Mouse (Mus musculus): ENCODE measurements around the gene Rnf130.

Gene Rnf130

GRCm38 (mm10) chr11:50041148-50041547 is 16.0 kb downstream of the Rnf130 start:
- Histone ChIP-seq H3K36me3 (ENCODE audit: control insufficient read depth, insufficient read depth, low read length, poor library complexity, severe bottlenecking) (no peaks in the 10 kb centered on the region), H3K27me3 (ENCODE audit: control insufficient read depth, insufficient read depth, low read length, poor library complexity, severe bottlenecking) (no peaks in the 10 kb centered on the region)
- no peak for DNase-seq (ENCODE audit: low read depth, low spot score)

DNA sequence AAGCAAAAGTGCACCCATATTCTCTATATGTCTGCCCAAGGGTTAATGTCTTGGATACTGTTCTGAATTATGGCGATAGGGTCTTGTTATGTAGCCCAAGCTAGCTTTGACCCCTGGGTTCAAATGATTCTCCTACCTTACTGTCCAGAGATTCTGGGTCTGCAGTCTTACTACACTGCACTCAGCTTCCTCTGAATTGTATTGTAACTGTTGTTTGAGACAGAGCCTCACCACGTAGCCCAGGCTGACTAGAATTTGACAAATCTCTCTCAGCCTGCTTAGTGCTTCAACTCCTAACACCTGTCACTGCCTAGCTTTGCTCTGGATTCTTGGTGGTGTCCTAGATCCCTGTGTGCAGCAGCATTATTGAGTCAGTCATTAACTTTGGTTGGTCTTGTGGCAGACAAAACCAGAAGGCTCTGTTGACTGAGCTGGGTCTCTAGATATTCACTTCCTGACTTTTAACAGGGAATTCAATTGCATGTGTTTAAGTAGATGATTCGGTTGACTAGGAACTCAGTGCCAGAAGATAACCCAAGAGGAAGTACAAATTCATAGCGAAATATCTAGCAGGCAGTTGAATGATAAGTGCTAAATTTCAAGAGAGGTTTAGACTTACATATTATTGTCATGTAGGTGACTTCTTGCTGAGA is 17.3 kb downstream of the Rnf130 start:
- DNase-seq (ENCODE audit: low read depth, low spot score) = peak; percentile 37
- no peaks in the 10 kb centered on the region for H3K36me3 ChIP-seq (ENCODE audit: control insufficient read depth, insufficient read depth, low read length, poor library complexity, severe bottlenecking)
- no peaks in the 10 kb centered on the region for H3K27me3 ChIP-seq (ENCODE audit: control insufficient read depth, insufficient read depth, low read length, poor library complexity, severe bottlenecking)

GRCm38 (mm10) chr11:50044454-50044853 is 19.3 kb downstream of the Rnf130 start:
- DNase-seq (ENCODE audit: low read depth, low spot score) = no peak
- Histone ChIP-seq H3K36me3 (ENCODE audit: control insufficient read depth, insufficient read depth, low read length, poor library complexity, severe bottlenecking) (no peaks in the 10 kb centered on the region), H3K27me3 (ENCODE audit: control insufficient read depth, insufficient read depth, low read length, poor library complexity, severe bottlenecking) (no peaks in the 10 kb centered on the region)

GRCm38 (mm10) chr11:50047610-50048009 is 22.5 kb downstream of the Rnf130 start:
- no peaks in the 10 kb centered on the region for H3K27me3 ChIP-seq (ENCODE audit: control insufficient read depth, insufficient read depth, low read length, poor library complexity, severe bottlenecking)
- peak; percentile 34 for DNase-seq (ENCODE audit: low read depth, low spot score)
- no peaks in the 10 kb centered on the region for H3K36me3 ChIP-seq (ENCODE audit: control insufficient read depth, insufficient read depth, low read length, poor library complexity, severe bottlenecking)

DNA sequence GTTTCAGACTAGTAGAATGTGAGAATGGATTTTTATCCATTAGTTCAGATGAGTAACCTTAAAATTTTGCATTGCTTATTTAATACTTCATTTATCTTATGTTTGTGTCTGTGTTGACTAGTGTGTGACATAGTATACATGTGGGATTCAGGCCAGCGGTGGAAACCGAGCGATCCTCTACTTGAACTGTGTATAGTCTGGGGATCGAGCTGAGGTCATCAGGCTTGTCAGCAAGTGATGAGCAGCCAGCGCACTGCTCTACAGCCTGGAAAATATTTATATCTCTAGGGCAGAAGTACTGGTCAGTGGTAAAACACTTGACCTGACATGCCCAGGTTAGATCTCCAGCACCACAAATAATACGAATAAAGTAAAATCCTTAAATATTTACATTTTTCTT is 23.0 kb downstream of the Rnf130 start:
- no peak for DNase-seq (ENCODE audit: low read depth, low spot score)

GRCm38 (mm10) chr11:50050392-50050791 is 25.2 kb downstream of the Rnf130 start:
- 0 out of 2 replicates have a peak, but pooled peaks cover 3% of the 10 kb centered on the region for H3K36me3 ChIP-seq (ENCODE audit: control insufficient read depth, insufficient read depth, low read length, poor library complexity, severe bottlenecking)
- no peak for DNase-seq (ENCODE audit: low read depth, low spot score)
- no peaks in the 10 kb centered on the region for H3K27me3 ChIP-seq (ENCODE audit: control insufficient read depth, insufficient read depth, low read length, poor library complexity, severe bottlenecking)

More for the DNA sequence above, 23.0 kb downstream of the Rnf130 start:
- Histone ChIP-seq H3K27me3 (ENCODE audit: control insufficient read depth, insufficient read depth, low read length, poor library complexity, severe bottlenecking) (no peaks in the 10 kb centered on the region), H3K36me3 (ENCODE audit: control insufficient read depth, insufficient read depth, low read length, poor library complexity, severe bottlenecking) (0 out of 2 replicates have a peak, but pooled peaks cover 3% of the 10 kb centered on the region)

DNA sequence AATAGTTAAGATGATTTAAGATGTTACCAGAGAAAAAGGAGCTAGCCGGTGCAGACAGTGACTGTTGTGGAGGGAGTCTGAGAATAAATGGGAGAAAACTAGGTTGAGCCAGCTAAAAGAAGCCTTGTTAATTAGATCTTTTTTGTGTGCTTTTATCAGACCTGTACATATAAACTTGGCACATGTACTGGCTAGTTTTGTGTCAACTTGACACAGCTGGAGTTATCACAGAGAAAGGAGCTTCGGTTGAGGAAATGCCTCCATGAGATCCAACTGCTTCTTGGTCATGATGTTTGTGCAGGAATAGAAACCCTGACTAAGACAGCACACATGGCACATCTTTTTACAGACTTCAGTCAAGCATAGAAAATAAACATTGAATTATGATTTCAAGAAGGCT is 32.6 kb downstream of the Rnf130 start:
- no peak for DNase-seq (ENCODE audit: low read depth, low spot score)
- H3K27me3 ChIP-seq (ENCODE audit: control insufficient read depth, insufficient read depth, low read length, poor library complexity, severe bottlenecking) = no peaks in the 10 kb centered on the region

GRCm38 (mm10) chr11:50058277-50058676 is 33.1 kb downstream of the Rnf130 start:
- DNase-seq (ENCODE audit: low read depth, low spot score) = no peak
- Histone ChIP-seq H3K36me3 (ENCODE audit: control insufficient read depth, insufficient read depth, low read length, poor library complexity, severe bottlenecking) (no peaks in the 10 kb centered on the region), H3K27me3 (ENCODE audit: control insufficient read depth, insufficient read depth, low read length, poor library complexity, severe bottlenecking) (no peaks in the 10 kb centered on the region)

More for the DNA sequence above, 32.6 kb downstream of the Rnf130 start:
- 0 out of 2 replicates have a peak, but pooled peaks cover 3% of the 10 kb centered on the region for H3K36me3 ChIP-seq (ENCODE audit: control insufficient read depth, insufficient read depth, low read length, poor library complexity, severe bottlenecking)

- no peak for DNase-seq (ENCODE audit: low read depth, low spot score)
- Histone ChIP-seq H3K27me3 (ENCODE audit: control insufficient read depth, insufficient read depth, low read length, poor library complexity, severe bottlenecking) (no peaks in the 10 kb centered on the region), H3K36me3 (ENCODE audit: control insufficient read depth, insufficient read depth, low read length, poor library complexity, severe bottlenecking) (no peaks in the 10 kb centered on the region)
Observed at GRCm38 (mm10) chr11:50059045-50059444, 33.9 kb downstream of the Rnf130 start.

DNA sequence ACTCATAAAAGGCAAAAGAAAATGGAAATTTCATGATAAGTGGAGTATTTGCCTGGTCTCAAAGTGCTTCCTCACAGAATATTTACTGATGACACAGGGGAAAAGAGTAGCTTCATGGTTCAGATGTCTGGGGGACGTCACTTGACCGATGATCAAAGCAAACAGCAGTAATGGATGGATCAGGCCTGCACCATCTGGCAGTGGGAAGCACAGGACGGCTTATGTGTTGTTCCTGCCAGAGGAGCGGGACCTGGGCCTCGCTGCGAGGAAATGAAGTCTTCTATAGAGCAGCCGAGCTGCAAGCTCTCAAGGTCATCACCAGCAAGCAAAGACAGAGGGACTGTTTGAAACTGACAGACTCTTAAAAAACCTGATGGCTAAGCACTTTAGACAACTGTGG is 37.0 kb downstream of the Rnf130 start:
- DNase-seq (ENCODE audit: low read depth, low spot score) = no peak
- Histone ChIP-seq H3K27me3 (ENCODE audit: control insufficient read depth, insufficient read depth, low read length, poor library complexity, severe bottlenecking) (no peaks in the 10 kb centered on the region), H3K36me3 (ENCODE audit: control insufficient read depth, insufficient read depth, low read length, poor library complexity, severe bottlenecking) (no peaks in the 10 kb centered on the region)

DNA sequence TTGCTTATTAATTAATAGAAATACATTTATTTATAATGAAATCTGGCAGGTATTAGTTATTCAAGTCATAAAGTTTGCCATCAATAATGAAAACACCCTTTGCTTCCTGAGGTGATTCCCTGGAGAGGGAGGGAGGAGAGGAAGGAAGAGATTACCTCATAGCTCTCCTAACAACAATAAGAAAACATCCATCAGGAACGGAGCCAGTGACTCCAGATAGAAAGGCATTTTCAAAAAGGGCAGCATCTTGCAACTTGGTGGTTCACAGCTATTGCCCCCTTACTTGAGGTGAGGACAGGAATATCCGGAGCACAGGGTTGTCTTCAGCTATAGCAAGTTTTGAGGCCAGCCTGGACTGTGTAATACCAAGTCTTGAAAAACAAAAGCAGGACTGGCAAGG is 40.9 kb downstream of the Rnf130 start:
- Histone ChIP-seq H3K36me3 (ENCODE audit: control insufficient read depth, insufficient read depth, low read length, poor library complexity, severe bottlenecking) (no peaks in the 10 kb centered on the region), H3K27me3 (ENCODE audit: control insufficient read depth, insufficient read depth, low read length, poor library complexity, severe bottlenecking) (no peaks in the 10 kb centered on the region)
- DNase-seq (ENCODE audit: low read depth, low spot score) = no peak

DNA sequence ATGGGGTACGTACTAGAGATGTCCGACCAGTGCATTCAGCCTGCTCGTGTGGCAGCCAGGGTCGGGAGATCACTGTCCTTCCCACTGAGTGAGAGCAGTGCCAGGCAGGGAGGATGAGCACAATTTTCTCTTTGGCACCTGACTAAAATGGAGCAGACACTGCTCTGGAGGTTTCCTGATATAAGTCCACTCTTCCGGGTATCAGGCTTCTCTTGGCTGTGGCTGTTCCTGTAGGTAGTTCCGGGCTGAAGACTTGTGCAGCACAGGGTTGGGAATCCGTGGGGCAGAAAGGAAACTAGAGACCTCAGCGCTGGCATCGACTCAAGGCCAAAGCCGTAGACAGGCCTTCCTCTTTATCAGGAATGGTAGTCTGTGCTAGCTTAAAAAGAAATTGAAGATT is 48.7 kb downstream of the Rnf130 start:
- DNase-seq (ENCODE audit: low read depth, low spot score) = no peak
- Histone ChIP-seq H3K27me3 (ENCODE audit: control insufficient read depth, insufficient read depth, low read length, poor library complexity, severe bottlenecking) (no peaks in the 10 kb centered on the region), H3K36me3 (ENCODE audit: control insufficient read depth, insufficient read depth, low read length, poor library complexity, severe bottlenecking) (peaks cover 4% of the 10 kb centered on the region; the same call in 1 of the 2 replicates)

GRCm38 (mm10) chr11:50076756-50077155 is 51.6 kb downstream of the Rnf130 start:
- no peak for DNase-seq (ENCODE audit: low read depth, low spot score)

DNA sequence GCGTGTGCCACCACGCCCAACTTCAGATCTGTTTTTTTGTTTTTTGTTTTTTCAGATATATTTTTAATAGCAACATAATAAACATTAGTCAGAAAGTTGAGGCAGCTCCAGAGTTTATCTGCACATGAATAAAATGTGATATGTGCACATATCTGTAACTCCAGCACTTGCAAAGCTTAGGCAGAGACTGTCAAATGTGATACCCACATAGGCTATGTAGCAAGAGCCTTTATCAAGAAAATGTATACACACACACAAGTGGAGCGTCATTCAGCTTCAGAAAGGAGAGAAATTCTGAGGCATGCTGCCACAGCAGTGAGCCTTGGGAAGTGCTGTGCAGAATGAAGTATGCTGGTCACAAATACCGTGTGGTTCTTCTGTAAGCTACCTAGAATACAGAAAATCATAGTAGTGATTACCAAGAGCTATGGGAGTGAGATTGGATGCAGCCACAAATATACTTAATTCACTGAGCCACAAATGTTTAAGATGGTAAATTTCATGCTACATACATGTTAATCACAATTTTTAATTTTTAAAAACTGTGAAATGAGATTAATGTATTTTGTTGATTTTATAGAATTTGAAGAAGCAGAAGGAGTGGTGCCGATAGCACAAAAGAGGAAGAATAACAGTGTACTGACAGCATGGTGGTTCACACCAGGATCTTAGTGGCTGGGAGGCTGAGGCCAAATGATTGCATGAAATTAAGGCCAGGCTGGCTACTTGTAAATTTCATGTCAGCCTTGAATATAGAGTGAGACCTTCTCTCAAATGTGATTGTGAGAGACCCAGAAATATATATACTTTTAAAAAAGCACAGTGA is 56.4 kb downstream of the Rnf130 start:
- no peak for DNase-seq (ENCODE audit: low read depth, low spot score)
- Histone ChIP-seq H3K36me3 (ENCODE audit: control insufficient read depth, insufficient read depth, low read length, poor library complexity, severe bottlenecking) (peaks cover 5% of the 10 kb centered on the region; the same call in 1 of the 2 replicates), H3K27me3 (ENCODE audit: control insufficient read depth, insufficient read depth, low read length, poor library complexity, severe bottlenecking) (no peaks in the 10 kb centered on the region)

More at GRCm38 (mm10) chr11:50076756-50077155, 51.6 kb downstream of the Rnf130 start:
- no peaks in the 10 kb centered on the region for H3K27me3 ChIP-seq (ENCODE audit: control insufficient read depth, insufficient read depth, low read length, poor library complexity, severe bottlenecking)
- H3K36me3 ChIP-seq (ENCODE audit: control insufficient read depth, insufficient read depth, low read length, poor library complexity, severe bottlenecking) = peaks cover 4% of the 10 kb centered on the region; the same call in 1 of the 2 replicates

- no peak for DNase-seq (ENCODE audit: low read depth, low spot score)
- no peaks in the 10 kb centered on the region for H3K27me3 ChIP-seq (ENCODE audit: control insufficient read depth, insufficient read depth, low read length, poor library complexity, severe bottlenecking)
- peaks cover 22% of the 10 kb centered on the region; the same call in 1 of the 2 replicates for H3K36me3 ChIP-seq (ENCODE audit: control insufficient read depth, insufficient read depth, low read length, poor library complexity, severe bottlenecking)
Observed at GRCm38 (mm10) chr11:50086211-50086610, 61.1 kb downstream of the Rnf130 start.

All from splenic B cell, adult 2 months (primary cell).